Mouse (Mus musculus): ENCODE data around the gene Fam243.
A peak's percentile ranks its signal among the peaks of the same experiment; 100 is the strongest.

The Fam243 gene

DNA sequence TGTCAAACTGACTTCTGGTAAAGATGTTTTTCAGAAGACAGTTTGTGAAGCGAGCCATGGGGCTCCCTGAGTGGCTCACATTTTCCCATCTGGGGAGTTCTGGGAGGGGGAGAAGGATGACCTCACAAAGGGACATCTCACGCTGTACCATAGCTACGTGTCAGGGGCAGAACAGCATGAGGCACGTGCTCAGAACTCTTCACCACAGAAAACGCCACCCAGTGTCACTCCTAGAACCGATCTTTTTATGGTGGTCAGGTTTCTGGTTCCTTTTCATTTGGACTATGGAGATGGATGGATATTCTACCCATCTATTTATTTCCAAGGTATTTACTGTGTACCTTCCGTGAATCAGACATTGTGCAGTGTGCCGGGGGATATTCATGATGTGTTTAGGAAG lies at the start of gene Fam243:
TSS of gene Fam243 (minus strand) at position 101 of the 400 bp plus-strand sequence.
- no peak for DNase-seq

DNA sequence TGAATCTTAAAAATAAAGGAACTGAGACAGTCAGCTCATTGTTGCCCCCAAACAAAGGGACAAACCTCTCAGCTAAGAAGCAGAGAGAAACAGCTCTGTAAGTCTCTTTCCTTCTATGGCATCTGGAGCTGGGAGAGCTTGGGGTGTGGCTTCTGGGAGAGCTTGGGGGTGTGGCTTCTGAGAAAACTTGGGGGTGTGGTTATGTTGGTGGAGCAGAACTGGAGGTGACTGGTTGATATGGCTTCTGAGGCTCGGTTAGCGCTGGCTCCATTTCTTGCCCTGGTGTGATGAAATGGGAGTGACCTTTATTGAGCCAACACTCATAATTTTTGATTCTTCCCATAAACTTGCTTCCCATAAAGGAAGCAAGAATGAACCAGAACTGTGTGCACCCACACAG lies 48.0 kb upstream of the Fam243 start:
- DNase-seq = peak; percentile 64

DNA sequence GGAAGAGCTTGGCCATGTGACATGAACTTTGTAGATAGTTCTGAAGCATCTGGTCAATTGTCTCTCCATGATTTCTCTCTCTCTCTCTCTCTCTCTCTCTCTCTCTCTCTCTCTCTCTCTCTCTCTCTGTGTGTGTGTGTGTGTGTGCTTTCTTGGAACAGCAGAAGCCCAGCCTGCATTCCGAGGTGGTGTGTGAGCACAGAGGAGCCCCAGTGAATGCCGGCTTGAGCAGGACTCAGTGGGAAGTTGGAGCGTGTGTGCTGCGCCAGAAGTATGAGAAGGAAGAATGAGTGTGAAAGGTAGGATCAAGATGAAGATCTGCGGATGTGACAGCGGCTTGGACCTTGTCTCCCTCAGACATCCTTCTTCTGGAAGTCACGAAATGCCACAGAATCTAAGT lies 44.2 kb upstream of the Fam243 start:
- DNase-seq = no peak

DNA sequence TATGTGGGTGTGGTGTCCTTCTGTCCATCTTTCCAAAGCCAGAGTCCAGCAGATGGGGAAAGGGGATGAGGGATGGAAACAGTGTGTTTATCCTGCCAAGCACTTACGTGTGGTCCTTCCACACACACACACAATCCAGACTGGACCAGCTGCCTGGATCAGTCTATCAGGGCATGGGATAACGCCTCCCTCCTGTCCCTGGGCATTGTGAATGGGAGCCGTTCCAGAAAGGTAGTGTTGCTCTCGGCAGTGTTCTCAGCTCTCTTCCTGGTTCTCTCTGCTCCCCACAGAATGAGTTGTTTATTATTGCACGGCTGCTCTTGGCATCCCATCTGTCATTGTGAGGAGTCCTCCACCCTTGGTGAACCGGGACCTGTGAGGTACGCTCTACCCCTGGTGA lies 39.5 kb upstream of the Fam243 start:
- no peak for DNase-seq

DNA sequence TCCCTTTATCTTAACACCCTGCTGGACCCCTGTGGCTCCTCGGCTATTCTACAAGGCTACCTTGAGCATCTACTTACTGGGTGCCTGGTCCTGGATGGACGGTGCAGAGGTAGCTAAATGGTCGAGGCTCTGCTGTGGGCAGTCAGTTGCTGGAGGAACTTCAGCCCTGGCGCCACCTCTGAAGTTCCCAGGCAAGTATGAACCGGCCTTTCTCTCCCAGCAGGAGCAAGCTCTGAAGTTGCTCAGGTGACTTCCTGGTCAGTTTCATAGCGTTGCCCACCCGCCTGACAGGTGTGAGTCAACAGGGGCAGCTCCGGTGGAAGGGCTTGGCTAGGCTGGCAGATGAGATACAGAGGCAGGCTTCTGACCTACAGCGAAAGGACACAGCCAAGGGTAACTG lies 38.0 kb upstream of the Fam243 start, which contains the start of gene Kcne1:
TSS of gene Kcne1 (minus strand) at position 240 of the 400 bp plus-strand sequence.
- DNase-seq = no peak

DNA sequence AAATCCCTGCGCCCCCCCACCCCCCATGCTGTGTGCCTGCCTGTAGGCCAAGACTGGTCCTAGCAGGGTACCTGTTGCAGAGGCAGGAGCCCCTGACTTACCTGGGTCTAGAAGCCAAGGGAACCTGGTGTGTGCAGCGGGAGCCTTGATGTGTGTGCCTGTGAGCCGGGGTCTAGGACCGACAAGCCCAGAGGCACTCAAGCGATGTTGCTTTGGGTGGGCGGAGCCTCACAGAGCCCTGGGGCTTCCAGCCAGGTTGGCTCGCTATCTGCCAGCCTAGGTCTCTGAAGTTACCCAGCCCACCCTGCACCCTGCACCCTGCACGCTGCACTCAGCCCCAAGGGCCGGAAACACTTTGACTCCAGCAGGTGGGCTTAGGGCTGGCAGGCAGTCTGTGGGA lies 37.5 kb upstream of the Fam243 start:
- DNase-seq = peak; percentile 60

DNA sequence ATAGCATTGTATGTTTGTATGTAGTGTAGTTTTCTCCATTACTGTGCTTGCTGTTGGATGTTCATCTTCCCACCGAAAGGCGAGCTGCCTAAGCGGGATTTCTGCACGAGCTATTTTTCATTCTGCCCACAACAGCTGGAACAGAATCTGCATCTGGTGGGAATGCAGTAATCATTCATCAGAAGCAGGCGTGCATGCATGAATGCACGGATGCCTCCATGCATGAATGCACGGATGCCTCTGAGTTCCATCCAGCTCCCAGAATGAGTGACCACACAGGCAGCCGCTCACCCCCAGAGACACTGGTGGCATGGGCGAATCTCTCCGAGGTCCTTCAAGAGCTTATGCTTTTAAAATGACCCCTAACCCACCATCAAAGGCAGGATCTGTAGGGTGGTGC lies 36.3 kb upstream of the Fam243 start:
- peak; percentile 41 for DNase-seq

DNA sequence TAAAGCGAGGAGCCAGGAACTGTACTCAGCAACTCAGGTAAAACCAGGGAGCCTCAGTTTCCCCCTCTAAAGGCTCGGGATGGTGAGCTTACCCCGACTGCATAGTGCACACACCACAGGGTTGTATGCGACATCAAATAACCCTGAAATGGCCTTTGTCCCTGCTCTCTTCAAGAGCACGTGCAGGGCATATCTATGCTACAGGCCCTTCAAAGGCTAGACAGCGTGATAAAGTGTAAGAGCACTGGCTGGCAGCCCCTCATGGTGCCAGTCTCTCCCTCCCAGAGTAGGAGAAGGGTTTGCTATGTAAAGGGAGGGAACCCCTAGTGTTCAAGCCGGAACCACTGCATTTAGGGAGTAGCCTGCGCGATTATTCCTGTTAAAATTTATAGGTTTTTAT lies 35.8 kb upstream of the Fam243 start:
- DNase-seq = no peak

DNA sequence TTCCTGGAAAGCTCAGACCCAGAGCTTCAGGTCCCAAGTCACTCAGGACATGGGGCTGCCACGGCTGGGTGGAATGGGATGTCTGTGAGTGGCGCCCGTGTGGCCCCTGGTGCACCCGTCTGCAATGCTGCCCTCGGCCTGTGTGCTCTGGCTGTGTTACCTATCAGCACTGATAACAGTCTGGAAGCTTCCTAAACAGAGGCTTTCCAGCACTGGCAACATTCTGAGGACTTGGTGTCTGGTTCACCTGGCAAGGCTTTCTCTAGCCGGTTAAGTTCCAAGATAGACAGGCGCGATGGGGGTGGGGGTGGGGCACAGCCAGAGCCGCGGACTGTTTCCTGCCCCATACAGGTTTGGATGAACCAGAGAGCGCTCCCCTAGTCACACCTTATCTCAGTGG lies 34.7 kb upstream of the Fam243 start:
- no peak for DNase-seq

DNA sequence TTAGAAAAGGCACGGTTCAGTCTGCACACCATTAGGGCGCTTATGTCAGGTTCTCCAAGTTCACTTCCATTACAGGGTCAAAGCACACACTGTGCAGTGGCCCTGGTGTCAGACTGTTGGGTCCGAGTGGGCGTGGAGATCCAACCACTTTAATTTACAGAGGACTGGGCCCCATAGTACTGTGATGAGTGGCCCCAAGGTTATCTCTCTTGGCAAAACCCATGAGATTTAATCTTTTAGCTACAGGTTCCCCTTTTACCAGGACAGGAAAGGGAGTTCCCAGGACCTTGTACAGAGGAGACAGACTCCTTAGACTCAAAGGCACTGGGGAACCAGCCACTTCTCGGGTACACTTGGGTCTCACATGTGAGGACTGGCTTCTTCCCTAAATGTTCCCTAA lies 34.1 kb upstream of the Fam243 start:
- DNase-seq = no peak

DNA sequence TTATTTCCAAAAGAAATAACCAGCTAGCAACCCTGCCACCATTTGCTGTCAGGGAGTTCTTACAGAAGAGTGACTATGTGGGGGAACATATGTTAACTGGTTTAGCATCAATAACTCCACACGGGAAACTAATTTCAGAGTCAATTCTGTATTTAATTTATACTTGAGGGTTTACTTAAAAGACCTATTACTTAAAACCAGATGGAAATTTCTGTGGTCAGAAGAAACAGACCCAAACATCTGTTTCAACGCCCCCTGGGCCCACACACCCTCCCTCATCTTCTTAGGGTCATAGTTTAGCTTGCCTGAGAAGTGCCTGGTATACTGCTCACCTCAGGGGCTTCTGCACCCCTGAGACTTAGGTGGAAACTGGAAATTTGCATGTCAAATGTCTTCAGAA lies 32.7 kb upstream of the Fam243 start:
- no peak for DNase-seq

DNA sequence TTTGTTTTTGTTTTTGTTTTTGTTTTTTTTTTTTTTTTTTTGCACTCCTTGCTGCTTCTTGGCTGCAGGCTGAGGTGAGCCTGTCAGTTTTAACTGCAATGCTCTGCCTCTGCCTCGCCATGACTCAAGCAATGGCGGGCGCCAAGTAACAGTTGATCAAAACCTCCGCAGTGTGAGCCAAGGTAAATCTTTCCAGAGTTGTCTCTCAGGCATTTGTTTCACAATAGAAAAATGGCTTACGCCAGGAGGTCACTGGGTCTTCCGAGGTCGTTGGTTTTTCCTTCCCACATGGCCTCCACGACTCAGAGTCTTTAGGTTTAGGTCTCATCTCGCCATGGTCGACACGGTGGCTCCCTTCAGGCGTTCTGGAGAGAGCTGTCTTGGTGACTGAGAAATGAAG lies 32.1 kb upstream of the Fam243 start:
- no peak for DNase-seq

DNA sequence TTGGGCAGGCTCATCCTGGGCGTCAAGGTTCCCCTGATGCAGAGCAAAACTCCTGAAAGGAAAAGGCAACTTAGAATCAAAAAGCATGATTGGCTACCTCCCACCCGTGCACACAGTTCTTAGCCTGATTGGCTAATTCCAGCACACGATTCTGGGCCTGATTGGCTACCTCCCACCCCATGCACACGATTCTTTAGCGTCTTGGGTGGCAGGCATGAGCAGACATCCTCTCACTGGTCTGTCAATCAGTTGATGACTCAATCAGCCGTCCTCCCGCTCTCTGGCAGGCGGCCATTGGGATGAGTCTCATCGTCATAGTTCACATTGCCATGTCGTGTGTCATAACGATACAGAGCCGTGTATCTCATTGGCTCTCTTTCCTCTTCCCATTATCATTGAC lies 27.7 kb upstream of the Fam243 start:
- no peak for DNase-seq

DNA sequence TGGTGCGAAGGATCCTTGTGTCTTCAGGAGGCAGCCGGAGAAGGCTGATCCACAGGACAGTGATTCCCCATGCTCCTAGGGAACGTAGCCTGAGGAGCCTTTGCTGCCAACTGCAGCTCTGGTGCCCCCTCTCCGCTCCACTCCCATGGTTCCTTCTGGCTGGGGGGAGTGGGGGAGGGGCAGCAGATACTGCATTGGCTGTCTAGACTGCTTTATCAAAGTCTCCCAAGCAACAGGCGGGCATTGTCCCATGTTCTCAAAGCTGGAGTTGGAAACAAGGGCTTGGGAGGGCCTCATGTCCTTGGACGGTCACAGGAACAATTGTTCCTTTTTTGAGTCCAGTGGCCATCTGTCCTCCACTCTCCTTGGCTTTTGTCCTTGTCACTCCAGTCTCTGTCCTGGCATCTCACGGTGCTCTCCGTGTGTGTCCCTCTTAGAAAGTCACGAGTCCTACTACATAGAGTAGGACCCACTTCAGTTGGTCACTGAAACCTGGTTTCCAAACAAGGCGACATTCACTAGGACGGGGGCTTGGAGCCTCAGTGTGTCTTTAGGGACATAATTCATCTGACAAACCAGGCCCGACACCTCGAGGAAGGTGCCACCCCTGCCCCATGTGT lies 25.2 kb upstream of the Fam243 start:
- DNase-seq = peak; percentile 69

DNA sequence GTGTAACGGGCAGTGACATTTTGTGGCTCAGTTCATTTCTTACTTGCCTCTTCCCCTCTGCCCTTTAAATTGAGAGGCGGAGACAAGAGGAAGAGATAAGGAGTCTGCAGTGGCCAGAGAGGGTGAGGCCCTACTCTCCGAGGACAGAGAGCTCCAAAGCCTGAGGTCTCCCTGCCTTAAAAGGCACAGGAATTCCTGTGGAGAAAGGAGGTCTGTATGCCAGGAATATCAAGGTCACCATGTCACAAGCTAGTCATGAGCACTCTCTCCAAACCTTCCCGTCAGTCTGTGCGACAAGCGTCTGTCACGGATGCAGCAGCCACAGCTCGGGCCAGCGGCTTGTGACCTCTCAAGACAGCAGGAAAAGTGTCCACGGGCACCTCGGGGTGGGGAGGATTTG lies 23.9 kb upstream of the Fam243 start:
- no peak for DNase-seq

DNA sequence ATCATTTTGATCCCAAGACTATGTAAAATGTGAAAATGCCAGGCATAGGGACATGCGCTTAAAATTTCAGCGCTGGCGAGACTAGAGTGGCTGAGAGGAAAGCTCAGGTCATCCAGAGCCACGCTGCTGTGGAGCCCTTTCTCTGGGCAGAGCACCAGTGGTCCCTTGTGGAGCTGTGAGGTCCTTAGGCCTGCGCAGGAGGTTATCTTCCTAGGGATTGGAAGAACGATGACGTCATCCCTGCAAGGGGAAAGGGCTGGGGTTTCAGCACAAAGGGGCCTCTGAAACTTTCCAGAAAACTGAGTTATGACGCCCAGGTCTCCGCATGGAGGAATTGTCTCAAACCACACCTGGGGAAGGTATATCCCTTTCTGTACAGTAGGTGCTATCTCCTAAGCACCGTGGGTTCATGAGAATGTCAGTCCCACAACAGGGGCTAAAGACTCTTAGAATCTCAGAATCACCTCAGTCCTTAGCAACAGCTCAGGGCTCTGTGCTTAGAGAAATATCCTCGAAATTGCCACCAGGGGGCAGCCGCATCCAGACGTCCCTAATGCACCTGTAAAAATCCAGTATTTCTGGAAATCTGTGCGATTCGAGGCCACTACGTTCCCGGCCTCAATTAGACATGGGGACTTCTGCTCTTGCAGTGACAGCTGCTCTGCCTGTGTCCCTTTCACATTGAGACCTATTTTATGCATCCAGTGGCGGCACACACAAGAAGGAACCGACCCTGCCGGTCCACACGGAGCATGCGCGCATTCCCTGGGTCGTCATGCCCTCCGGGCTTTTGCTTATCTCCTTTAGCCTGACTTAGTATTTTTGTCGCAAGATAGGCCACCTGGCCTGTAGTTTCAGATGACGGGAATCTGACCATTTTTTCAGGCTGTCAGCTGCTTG lies 19.6 kb upstream of the Fam243 start:
- peak; percentile 84 for DNase-seq

DNA sequence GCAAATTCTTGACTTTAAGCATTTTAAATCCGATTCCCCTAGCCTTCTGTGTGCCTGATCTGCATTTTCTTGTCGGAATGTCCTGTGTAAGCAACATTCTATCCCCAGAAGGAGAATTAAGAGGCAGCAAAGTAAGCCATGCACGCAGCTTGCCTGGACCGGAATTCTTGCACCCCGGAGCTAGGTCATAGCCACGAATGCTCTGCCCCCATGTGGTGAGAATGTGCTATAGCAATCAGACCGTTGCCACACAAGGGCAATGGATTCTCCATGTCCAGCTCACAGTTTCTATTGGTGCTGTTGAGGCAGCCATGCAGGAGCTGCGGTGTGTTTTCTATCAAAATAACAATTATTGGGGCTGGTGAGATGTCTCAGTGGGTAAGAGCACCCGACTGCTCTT lies 15.0 kb upstream of the Fam243 start:
- DNase-seq = peak; percentile 87

DNA sequence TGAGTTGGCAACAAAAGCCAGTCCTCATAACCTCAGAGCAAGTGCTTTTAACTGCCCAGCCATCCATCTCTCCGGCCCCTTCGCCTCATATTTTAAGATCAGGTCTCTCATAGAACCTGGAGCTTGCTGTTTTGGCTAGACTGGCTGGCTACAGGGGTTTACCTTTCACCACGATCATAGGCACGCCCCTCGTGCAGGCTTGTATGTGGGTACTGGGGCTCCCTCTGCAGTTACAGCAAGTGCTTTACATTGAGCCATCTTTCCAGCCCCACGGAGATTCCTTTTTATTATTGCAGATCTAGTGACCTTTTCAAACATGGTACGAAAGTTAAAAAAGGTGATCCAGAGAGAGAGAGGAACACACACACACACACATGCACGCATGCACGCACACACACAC lies 13.4 kb upstream of the Fam243 start:
- no peak for DNase-seq

DNA sequence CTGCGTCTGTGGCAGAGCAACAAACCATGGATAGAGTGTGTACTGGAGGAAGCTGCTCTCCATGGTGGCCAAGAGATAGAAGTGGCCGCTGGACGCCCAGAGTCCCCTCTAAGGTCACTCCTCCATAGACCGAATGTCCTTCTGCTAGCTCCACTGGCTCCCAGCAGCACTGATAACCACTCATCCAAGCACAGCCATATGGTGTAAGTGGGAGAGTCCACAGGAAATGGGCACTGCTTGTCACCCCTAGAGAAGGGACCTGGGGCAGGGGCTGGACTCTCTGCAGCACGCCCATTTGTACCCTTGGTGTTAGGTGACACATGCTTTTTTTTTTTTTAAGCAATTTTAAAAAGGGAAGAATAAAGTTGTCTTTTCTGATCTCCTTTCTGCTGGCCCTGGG lies 9.7 kb upstream of the Fam243 start:
- no peak for DNase-seq

DNA sequence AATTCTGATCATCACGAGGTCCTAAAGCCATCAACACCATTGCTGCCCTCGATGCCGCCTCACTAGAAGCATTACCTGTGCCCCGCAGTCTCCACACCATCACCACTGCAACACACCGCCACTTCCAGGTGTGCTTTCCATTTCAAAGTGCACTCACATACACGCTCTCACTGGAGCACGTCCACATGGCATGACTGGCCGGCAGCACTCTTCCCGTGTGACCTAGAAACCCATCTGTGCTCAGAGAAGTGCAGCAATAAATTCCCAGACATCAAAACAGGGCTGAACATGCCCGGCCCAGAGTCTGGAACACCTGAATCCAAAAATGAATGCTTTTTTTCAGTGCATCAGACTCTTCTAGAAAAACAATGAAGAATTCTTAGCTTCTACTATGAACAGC lies 6.7 kb upstream of the Fam243 start:
- no peak for DNase-seq

DNA sequence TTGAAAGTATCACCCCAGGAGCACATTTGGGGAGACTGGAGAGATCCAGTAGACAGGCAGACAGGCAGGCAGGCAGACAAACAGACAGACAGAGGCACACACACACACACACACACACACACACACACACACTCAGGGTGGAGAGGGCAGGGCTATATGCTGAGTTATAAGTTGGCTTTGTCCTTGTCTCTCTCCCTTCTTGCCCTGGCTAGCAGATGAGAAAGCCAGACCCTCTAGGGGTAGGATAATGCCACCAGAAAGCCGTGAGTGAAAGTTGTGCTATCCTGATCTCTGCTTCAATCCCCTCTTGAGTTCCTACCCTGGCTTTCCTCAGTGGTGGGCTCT lies 3.8 kb upstream of the Fam243 start:
- DNase-seq = no peak

DNA sequence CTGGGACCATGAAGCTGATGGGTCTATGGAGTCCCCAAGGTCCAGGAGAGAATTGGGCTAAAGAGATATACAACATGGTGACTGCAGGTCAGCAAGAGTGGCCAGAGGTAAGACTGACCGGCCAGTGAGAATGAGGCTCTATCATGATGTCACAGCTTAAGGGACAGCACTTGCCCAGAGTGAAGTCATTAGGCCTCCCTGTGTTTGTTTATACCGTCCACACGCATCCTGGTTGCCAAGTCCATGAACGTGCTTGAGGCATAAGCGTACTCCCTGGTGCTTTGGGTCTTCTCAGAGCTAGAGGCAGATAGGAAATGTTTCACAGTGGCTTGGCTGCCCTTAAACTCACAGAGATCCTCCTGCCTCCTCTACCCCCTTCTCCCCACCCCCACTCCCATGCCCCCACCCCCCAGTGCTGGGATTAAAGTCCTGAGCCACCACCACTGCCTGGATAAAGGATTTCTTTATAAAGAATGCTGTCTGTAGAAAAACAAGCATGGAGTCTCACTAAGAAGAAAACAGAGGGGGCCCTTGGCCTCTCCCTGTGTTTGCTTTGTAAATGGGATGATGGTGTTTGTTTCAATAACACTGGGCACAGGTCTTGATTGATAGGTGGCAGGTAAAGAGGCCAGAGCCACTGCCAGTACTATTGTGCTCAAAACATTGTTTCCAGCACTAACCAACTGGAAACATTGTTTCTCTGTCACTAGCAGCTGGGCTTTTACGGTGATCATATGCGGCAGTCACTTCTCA lies 3.2 kb upstream of the Fam243 start:
- no peak for DNase-seq

DNA sequence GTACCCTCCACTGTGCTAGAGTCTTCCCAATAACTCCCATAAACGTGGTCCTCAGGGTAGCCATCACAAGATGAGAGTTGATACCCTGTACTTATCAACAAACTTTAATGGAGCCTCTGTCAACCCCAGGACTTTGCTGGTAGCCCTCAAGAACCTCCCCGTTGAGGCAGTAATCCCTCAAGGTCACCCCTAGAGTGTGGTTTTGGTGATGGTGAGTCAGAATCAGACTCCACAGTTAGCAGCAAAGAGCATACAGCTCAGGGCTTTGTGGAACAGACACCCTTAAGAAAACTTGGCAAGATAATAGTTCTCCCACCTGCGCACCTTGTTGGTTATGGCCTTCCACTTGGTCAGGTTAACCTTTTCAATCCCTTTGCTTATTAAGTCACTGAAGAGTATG lies 880 bp downstream of the Fam243 start:
- DNase-seq = no peak

Data from embryo, embryonic 11 days (tissue).